Mouse (Mus musculus) kidney, adult 8-10 months (tissue): ENCODE measurements around the gene Cbx6.
"Not testable (repeated sequence)": the region's sequence is repeated elsewhere in the genome, so short reads cannot be mapped to it uniquely, and the experiment has no call there.

Experiments used
- DNase-seq, 2 experiments: peaks; one replicate each; pipeline ENCODE4 v3.0.0; 2022

Cbx6 gene

DNA sequence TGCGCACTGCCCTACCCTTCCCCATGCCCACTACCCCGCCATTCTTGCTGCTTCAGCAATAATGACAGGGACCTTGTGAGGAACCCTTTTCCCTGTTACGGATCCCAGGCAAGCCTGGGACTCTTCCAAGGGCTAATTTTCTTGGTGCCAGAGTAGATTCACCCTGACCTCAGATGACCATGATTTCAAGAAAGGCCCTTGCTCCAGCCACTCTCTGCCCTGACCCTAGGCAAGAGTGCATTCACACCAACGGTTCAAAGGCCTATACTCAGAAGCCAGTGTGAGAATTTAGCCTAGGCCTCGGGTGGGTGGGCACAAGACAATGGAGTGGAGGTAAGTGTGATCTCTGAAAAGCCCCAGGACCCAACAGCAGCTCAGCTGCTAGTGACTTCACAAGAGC is 5.1 kb downstream of the Cbx6 start:
- DNase-seq, result no peak

DNA sequence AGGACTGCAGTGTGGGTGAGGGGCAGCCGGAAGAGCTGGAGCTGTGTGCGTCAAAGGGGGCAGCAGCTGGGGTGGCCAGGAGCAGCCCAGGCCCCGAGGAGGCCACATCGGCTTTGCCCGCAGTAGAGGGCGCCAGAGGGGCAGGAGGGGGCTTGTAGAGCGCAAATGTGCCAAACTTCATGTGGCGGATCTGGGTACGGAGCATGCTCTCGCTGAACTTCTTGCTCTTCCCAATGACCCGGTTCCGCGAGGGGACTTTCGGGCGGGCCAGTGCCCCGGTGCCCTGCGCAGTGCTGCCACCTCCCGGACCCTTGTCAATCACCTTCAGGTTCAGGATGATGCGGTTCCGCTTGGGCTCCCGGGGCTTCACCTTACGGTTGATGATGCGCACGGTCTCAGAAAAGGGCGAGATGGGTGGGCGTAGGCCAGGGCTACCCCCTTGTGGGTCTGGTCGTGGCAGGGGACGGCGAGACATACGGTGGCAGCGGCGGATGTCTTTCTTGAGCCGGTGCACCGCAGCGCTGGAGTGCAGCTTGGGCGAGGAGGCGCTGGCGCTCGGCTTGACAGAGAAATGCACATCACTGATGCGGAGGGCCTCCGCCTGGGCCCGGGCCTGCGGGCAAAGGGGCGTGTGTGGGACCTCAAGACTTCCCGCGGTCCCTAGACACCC is 6.0 kb downstream of the Cbx6 start:
- DNase-seq, result no peak

DNA sequence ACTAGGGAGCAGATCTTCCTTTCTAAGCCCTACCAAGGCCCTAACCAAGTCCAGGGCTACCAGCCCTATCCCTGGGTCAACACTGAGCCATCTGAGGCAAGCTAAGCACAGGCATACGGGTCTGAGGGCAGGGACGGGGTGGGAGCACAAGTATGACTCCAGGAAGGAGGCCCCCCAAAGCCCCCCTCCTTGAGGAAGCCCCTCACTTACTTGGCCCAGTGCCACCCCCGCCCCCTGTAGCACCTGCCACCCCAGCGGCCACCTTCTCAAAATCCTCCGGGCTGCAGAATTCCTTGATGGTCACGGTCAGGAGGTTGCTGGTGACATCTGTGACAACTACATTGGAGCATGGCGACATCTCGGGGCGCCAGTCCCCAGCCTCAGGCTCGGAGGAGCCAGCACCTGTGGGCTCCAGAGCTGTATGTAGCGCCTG is 6.7 kb downstream of the Cbx6 start:
- DNase-seq, result no peak

DNA sequence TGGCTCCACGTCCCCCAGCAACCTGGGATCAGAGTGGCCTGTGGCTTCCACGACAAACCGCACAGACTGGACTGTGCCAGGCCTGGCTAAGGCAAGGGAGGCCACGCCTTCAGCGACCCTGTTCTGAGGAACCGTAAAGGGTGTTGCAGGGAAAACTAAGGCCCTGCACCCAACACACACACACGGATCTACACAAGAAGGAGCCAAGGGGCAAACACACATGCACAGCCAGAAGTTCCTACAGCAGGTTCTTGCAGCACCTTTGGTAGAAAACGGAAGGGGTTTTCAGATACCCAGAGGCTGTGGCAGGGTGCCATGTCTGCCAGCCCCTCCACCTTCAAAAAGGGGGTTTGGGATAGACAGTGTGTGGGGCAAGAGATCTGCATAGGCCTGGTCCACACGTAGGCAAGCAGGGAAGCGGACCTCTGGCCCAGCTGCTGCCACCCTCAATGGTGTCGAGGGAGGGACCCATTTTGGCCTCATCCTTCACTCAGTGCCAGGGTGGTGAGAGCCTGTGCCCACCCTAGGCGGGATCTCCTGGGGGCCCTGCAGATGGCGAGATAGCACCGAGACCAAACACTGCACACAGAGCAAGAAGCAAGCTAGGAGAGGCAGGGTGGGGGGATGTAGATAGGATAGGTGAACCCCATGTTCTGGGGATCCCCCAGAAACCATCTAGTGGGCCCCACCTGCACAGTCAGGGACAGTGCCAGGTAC is 7.3 kb downstream of the Cbx6 start:
- no peak for DNase-seq

DNA sequence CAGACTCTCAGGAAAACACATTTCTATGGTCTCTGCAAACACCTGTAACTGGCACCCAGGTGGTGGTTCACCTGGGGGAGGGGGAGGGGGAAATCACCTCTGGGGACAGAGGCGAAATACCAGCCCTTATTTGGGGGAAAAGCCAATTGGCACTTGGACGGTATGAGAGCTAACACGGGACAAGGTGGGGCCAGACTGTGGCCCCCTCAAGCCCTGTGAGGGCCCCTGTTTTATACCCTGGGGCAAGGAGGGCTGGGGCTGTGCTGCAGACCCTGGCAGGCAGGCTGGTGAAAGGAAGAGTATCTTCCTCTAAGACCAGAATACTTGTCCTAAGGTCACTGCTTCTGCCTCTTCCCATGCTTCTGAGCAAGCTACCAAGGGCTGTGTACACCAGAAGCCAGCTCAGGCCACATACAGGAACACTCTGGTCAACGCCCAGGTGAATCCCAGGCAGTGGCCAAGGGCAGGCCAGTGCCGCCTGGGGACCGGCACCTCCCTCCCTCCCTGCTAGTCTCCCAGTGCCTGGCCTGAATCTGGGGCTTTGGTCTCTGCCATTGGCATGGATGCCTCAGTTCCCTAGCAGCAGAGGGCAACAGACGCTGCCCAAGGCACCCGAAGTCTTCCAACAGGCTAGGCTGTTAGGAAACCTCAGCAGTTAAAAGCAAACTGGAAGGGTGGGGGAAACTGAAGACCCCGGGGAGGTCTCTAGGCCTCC is 8.1 kb downstream of the Cbx6 start:
- no peak for DNase-seq

DNA sequence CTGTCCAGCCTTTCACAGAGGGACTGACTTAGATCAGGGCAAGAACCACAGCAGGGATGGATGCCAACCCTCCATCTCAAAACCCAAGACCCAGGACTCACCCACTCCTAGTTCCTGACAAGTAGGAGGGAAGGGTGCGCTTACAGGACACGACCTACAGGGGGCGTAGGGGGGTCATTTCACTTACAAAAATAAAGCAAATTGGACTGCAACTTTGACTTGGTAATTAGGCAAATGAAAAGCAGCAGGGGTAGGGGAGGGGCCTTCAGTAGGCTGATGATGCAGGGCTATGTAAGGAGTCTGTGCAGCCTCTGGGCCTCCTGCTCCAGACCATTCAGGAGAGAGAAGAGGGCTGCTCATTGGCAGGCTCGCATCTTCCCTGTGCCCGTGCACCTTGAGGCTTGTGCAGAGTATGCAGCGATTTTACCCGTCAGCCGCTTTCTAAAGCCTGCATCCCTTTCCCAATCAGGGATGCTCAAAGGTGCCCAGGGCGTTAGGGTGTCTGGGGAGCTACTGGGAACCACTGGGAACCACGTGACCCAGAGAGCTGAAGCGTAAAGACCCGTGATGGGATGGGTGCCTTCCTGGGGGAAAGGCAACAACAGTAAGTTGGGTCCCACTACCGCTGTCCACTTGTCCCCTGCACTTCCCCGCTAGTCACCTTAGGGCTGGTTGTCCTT is 9.2 kb downstream of the Cbx6 start:
- DNase-seq, result no peak

DNA sequence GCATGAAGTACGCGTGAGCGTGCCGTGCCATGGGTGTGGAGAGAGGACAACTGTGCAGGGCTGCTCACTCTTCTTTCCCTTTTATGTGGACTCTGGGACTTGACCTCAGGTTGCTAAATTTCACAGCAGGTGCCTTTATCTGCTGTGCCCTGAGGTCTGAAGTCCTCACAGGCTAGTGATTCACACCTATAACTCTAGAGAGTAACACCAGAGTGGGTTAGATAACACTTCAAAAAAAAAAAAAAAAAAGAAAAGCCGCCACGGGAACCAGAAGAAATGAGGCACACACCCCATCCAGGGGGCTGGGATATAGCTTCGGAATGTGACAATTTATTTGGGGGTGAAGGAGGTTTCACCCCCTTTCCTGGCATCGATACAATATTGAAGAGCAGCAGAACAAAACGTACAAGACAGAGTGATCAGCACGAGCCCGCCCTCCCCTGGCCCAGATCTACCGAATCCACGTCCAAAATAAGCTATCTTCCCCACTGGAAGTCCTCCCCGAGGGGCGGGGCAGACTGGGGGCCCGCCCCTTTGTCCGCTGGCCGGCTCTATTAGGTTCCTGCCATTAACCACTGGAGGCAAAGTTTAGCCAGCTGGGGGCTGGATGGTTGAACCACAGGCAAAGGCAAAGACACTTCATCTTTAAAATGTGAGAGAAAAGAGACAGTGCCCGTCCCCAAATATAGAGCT is 10.8 kb downstream of the Cbx6 start:
- peak; percentile 40 to 44 for DNase-seq

DNA sequence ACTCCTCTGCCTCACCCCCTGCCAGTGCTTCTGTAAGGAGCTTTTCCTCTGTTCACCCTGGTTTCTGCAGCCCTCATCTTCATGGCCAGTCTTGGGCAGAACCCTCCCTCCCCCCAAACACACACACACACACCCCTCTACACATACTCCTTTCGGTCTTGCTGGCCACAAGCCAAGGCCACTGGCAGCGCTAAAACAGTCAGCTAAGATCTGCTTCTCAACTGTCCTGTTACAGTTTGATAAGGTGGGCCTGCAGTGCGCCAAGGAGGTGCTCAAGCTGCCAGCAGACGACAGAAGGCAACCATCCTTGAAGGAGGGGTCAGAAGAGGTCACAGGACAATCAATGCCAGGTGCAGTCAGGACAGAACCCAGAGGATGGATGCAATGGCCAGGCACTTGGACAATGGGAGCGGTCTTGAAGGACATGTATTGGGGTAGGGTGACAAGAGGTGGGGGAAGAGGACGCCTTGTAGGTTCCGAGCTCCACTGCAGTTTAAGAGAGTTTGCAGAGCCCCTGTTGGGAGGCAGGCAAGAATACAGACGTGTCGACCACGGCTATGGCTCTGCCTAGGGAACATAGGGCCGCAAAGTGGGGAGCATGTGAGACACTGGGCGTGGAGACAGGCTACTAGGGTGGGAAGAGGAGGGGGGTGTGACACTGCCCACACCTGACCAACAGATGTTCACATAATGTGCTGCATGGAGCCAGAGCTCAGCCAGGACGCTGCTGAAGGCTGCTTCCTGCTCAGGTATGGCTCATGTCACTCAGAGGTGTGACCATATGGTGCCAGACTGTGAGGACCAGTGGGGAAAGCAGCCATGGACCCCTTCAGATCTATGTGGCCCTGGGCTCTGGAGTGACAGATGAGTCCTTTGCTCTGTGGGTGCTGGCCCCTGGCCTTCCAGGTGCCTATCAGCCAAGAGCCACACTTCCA is 12.0 kb downstream of the Cbx6 start:
- DNase-seq, result no peak

DNA sequence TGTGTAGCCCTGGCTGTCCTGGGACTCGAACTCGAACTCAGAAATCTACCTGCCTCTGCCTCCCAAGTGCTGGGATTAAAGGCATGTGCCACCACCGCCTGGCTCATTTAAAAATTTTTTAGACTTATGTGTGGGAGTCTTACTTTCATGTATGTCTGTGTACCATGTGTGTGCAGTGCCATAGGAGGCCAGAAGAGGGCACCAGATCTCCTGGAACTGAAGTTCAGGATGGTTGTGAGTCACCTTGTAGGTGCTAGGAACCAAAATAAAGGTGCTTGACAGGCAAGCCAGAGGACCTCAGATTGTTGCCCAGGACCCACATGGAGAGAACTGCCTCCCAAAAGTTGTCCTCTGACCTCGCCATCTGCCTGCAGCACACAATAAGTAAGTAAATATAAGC is 16.2 kb downstream of the Cbx6 start:
- DNase-seq, result no peak

DNA sequence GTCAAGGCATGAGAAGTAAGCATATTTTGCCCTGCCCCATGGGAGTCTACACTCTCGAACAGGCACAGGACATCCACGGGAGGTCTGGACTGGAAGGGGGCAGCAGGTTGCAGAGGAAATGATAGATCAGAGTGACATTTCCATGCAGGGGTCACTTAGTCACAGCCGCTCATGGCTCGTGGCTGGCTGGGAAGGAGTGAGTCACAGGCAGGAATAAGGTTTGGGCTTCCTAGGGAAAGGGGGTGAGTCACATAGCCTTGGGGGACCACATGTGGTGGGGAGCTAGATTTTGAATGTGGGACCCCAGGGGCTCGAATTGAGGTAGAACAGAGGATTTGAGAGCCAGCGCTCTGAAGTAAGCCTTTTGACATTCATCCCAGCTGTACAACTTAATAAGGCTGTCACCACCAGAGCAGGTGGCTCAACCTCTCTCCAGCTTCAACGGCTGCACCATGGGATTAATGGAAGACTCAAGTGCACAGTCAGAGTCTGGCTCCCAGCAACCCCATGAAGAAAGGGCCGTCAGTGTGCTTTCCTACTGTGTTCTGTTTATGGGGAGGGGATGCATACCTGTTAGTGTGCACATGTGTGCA is 20.7 kb downstream of the Cbx6 start:
- DNase-seq, result no peak

DNA sequence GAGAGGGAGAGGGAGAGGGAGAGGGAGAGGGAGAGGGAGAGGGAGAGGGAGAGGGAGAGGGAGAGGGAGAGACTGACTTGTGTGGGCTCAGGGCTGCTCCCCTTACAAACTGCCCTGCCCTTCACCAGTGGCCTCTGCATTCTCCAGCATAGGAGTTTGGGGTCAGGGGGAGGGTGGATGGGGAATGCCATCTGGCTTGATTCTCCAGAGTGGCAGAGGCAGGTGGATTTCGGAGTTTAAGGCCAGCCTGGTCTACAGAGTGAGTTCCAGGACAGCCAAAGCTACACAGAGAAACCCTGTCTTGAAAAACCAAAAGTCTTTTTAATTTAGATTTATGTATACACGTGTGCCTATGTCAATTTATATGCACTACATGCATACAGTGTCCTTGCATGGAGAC is 21.6 kb downstream of the Cbx6 start:
- not testable (repeated sequence) for DNase-seq

DNA sequence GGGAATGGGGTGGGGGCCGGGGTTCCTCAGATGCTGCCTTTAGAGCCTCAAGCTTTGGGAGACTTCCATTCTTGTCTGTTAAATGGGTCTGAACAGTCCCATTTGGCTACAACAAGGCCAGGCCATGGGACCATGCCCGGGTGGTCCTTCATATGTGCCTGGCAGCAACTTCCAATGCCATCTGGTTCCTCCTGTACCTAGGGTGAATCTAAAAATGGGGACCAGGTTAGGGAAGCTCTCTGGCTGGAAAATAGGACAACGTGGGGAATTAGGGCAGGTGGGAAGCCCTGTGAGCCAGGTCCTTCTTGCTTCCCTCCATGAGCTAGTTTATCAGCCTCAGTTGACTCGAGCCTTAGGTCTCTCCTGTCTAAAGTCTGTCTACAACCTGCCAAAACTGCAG is 23.5 kb downstream of the Cbx6 start:
- DNase-seq, result no peak

DNA sequence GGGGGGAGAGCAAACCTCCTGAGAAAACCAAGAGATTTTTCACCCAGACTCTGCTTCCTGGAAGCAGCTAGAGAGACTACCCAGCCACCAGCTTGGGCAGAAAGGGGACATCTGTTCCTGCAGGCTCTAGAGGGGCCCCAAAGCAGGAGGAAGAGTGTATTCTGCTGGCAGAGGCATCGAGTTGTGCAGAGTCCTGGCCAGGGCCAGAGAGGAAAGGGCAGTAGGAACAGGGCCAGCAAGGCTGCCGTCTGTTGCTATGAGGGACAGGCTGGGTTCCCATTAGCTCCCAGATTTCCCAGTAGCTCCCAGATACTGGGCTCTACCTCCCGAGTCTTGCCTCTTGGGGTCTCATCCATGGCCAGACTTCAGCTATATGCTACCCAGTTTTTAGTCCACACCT is 24.4 kb downstream of the Cbx6 start:
- no peak for DNase-seq

DNA sequence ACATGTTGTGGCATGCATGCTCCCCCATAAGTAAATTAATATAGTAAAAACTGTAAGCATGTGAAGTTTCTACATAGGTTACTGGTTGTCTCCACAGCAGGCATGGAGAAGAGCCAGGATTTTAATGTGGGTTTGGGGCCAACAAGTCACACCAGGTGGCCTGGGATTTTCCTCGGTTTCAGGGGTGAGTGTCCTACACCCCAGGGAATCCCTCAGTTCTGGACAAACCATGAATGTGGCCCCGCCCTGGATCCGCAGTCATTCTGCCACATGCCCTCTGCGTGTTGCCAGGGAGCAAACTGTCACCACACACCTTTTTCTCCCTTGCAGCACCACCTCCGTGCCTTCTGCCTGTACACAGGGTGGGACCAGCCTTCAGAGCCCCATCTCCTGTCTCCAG is 25.8 kb downstream of the Cbx6 start:
- no peak for DNase-seq

DNA sequence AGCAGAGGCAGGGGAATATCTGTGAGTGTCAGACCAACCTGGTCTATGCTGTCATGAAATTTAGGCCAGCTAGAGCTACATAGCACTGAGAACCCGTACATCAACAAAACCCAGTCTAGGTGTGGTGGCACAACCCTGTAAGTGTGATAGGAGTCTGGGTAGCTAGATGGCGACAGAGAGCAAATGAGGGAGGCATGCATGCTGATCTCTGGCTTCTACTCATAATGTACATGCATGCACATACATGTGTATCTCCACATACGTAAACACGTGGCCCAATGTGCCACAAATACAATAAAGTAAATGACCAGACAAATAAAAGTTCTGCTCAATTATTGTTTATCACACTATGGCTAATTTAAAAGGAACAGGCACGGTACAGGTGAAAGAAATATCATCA is 26.4 kb downstream of the Cbx6 start:
- peak in 1 of 2 experiments; percentile 48 for DNase-seq

DNA sequence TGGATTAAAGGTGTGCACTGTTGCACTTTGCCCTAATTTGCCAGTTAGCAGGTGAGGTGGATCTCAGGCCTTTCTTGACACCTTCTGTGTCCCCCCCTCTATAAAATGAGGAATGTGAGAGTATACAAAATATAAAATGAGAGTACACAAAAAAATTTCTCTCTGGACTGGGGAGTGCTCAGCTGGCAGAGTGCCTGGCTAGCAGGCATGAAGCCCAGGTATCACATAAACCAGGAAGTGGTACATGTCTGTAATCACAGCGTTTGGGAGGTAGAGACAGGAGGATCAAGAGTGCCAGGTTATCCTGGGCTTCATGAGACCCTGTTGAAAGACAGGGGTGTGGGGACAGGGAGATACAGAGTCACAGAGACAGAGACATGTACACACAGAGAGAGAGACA is 27.4 kb downstream of the Cbx6 start:
- DNase-seq, result no peak

DNA sequence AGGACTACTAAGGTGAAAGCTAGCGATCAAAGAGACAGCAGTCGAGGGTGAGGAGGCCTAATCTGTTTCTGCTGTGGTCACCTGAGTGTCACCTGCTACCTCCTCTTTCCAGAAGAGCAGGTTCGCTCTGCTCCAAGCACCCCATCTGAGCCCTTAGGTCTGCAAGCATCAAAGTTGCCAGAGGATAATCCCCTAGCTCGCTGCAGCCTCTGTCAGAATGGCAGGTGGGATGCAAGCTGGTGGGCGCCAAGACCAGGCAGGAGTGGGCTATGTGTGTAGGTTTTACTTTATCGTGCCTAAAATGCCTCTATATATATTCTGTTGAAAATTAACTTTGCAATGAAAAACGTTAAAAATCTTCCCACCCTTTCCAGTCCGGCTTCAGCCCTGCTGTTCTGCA is 29.2 kb downstream of the Cbx6 start:
- no peak for DNase-seq

DNA sequence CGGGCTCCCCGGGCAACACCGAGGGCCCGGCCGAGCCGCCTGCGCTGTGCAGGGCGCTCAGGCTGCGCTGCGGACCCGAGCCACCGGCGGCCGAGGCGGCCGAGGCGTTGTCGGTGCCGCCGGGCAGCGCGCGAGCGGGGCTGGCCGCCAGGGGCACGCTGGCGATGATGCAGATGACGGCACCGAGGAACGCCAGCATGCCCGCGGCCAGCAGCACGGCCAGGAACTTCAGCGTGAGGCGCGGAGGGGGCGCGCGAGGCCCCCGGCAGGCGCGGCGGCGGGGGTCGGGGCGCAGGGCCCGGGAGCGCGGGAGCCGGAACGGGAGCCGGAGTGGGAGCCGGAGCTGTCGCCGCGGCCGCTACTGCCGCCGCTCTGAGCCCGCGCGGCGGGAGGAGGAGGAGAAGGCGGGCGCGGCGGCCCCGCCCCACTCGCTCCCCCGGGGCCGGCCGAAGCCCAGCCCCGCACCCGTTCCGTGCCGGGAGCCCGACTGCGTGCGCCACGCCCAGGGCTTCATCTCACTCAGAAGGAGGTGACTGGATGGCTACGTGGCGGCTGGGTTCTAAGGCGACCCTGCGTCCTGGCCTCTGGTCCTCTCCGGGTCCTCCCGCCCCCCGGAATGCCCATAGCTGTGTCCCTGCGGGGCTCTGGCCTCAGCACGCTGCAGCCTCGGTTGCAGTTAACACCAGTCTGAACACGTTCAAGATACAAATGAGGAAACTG is 30.0 kb downstream of the Cbx6 start, which contains the start of gene Nptxr:
Gene Nptxr (minus strand): TSS at position 415 of the 720 bp plus-strand sequence.
- DNase-seq, result peak in 1 of 2 experiments; percentile 19

DNA sequence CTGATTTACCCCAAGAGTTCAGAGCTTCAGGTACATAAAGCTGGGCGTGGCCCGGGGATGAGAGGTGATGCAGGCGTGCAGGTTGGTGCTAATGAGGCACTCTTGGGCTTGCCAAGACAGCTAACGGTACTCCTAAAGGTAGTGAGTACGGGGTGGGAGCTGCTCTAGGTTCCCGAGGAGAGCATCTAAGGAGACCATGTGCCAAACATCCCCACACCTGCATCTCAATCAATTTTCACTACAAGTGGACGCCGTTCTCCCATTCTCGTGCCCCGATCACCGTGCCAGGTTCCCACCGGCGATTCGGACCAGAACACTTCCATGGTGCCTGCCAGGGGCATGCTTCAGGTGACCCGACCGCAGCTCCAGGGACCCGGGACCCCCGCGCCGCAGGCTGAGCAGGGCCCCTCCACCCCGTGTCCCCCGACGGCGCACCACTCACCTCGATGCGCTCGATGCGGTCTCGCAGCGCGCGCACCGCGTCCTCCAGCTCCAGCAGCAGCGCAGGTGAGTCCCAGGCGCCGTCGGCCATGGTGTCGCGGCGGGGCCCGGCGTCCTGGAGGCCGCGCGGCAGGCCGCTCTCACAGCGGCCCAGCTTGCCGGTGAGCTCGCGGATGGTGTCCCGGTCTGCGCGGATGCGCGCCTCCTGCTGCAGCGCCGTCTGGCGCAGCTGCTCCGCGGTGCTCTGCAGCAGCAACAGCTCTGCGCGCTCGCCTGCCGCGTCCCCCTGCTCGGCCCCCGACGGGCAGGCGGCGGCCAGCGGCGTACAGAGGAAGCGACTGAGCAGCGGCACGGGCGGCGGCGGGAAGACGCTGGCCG is 30.7 kb downstream of the Cbx6 start:
- no peak for DNase-seq

DNA sequence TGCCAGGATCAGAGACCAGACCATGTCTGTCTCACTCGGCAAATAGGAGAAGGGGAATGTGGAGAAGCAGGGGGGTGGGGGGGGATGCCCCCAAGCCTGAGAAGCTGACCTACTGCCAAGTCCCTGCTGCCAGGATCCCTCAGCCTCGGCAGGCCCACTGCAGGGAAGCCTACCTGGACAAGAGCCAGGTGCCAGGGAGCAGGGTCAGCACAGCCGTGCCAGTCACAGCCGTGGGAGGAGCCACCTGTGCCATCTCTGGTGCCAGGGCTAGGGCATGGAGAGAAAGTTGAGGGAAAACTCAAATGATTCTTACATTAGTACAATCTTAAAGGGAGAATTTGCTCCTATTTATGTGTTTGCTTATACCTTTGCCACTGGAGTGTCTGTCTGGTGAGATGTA is 32.2 kb downstream of the Cbx6 start:
- no peak for DNase-seq
